Mouse (Mus musculus) ovary, adult 10 weeks (tissue): Measurements from ENCODE around the gene Mthfd1. TPM values are rescaled to one million over a fixed set of nuclear protein-coding genes. Genes with fewer than 3 reads are reported as not detected.

Source experiments
- polyA plus RNA-seq: library from polyadenylated mRNA; stranded (reverse); fragments of 350-450 nt; fragmentation: Illumina TruSeq; extraction: RNeasy Lipid Tissue Mini Kit (QIAGEN cat#74804); gene quantifications from one replicate; pipeline ENCODE4 v1.2.3, GENCODE M21; 2014

Mthfd1 gene
- 21.8 TPM for polyA plus RNA-seq

DNA sequence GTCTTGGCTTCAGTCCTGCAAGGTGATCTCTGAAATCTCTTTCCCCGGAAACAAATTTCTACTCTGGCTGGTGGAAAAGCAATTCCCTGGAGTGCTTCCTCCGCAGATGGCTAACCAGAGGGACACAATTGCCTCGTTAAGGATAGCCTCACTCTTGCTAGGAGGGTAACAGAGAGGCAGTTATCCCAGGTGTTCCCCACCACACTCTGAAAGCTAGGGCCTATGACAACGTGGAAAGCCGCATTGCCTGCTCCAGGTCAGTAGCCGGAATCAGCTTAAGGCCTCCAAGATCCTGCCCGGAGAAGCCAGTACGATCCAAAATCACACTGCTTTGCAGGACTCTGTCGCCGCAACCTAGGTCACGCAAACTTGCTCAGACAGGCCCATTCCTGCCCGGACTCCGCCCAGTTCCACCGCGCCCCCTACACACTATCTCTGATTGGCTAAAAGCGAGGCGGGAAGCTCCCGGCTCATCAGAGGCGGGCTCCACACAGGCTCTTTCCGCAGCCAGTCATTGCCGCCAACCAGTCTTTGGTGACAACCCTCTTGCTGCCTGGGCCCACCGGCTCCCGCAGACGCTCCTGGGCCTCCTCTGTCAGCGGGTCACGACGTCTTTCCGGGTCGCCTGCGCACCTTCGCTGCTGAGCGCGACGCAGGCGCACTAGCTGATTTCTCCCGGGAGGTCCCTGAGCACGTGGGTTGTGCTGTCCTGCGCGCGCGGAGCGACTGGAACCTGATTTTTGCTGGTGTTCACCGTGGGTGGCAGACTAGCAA lies at the start of gene Mthfd1:
Mthfd1 (plus strand) TSS at position 574 of the 774 bp plus-strand sequence.

GRCm38 (mm10) chr12:76246646-76247045 lies 8.5 kb upstream of the Mthfd1 start, which contains the start of gene Tex21:
Tex21 (minus strand) TSS chr12:76246746.

DNA sequence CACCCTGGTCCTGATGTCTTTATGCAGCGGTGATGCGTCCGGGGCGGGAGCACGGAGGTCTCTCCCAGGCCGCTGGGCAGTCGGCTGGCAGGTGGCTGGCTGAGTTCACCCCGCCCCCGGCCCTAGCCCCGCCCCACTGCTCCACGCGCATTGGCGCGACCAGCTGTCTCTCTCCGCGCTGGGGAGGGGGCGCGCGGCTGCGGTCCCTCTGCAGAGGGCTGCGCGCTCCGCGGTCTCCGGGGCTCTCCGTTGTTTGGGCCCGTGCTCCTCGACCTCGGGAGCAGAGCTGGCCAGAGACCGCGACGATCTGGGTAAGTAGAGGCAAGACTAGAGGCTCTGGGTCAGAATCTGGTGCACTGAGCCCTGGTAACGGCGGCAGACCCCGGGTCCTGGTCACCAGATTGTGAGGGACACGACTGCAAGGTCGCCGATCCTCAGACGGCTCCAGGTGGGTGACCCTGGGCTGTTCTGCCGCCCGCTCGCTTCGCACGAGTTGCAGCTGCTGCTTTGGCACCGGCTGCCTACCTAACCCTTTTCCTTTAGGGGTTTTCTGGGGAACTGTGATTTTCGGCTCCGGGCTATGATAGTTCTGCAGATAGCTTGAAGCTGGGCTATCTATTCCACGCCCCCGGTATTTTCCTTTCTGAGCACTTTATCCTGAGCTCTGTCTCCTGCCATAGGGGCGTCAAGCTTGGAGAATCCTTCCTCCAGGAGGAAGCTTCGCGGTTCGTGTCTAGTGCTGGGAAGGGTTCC lies 69.8 kb downstream of the Mthfd1 start, which contains the start of gene Akap5:
Akap5 (plus strand) TSS at position 213 of the 753 bp plus-strand sequence.

Other genes with a start within 250 kb of the Mthfd1 start
- gene Esr2, start 78.0 kb upstream of the Mthfd1 start, polyA plus RNA-seq, result 87.7 TPM
- 0.57 TPM for gene Tex21, start 8.6 kb upstream of the Mthfd1 start, polyA plus RNA-seq
- 3.0 TPM for gene Akap5, start 69.6 kb downstream of the Mthfd1 start, polyA plus RNA-seq
- 44.6 TPM for gene Zbtb25, start 114.3 kb downstream of the Mthfd1 start, polyA plus RNA-seq
- 19.5 TPM for gene Zbtb1, start 115.0 kb downstream of the Mthfd1 start, polyA plus RNA-seq
- gene Hspa2, start 148.9 kb downstream of the Mthfd1 start, polyA plus RNA-seq, result 15.7 TPM
- 5.9 TPM for gene Ppp1r36, start 162.2 kb downstream of the Mthfd1 start, polyA plus RNA-seq